Mouse (Mus musculus): ENCODE measurements around the gene Rgl3.

The Rgl3 gene

DNA sequence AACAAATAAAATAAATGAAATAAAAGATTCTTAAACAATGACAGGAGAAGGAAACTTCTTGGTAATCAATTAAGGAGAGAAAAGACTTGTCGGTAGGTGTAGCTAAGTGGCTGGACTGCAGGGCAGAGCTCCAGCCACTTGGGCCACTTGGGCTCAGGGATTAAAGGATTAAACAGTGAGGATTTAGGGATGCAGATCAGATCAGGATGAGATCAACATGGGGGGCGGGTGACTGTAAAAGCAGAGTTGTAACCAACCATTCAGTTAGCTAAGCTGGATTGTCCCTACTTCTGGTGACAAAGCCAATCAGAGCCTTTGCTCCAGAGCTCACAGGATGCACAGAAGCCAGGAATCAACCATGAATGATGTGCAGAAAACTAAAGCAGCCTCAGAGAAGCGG, 5.3 kb downstream of the Rgl3 start:
- DNase-seq (ENCODE audit: low spot score in 2 of 2): no peak

DNA sequence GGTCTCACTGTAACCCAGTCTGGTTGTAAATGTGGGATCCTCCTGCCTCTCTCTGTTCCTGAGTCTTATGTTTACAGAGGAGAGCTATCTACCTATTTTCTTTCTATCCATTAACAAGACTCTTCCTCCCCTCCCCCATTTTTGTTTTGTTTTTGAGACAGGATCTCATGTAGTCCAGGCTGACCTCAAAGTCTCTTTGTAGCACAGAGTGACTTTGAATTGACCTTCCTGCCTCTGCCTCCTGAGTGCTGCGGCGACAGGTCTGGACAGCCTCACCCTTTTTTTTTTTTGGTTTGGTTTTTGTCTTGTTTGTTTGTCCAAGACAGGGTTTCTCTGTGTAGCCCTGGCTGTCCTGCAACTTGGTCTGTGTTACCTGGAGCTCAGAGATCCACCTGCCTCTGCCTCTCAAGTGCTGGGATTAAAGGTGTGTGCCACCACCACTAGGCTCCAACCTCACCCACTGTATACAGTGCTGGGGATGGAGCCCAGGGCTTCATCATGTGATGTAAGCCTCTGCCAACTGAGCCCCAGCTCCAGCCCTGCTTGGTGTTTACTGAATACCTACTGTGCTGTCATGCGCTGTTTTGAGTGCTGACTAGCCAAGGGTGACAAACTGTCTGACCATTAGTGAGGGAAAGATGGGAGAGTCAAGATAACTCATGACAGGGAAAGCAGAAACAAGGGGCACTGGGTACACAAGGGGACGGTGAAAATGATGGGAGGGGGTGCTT, 10.7 kb downstream of the Rgl3 start:
- DNase-seq (ENCODE audit: low spot score in 2 of 2): no peak

DNA sequence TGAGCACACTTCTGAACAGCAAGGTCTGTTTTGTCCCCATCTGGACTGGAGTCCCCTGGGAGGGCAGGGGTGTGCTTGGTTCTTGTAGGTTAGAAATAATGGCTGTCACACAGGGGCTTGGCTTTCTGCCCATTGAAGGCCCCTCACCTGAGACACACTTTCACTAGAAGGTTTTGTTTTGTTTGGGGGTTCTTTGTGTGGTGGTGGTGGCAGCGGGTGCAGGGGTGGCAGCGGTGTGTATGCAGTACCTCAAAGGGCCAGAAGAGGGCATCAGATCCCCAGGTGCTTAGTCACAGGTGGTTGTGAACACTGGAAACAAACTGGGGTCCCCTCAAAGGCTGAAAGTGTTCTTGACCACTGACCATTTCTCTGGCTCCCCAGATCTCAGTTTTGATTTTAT, 11.3 kb downstream of the Rgl3 start:
- no peak for DNase-seq (ENCODE audit: low spot score in 2 of 2)

DNA sequence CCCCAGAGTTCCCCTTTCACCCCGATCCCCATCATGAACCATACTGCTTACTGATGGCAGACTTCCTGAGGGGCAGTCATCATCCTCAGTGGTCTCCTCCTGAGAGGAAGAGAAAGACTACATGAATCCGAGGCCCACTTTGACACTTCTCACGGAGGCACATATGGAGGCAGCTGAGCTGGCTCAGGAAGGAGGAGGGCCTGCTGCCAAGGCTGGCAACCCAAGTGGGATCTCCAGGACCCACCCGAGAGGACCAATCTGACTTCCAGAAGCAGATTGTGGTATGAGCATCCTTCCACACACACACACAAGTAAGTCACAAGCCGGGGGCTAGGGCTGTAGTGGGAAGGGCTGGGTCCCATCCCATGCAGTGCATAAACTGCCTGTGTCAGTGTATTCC, 11.9 kb downstream of the Rgl3 start:
- no peak for DNase-seq (ENCODE audit: low spot score in 2 of 2)

DNA sequence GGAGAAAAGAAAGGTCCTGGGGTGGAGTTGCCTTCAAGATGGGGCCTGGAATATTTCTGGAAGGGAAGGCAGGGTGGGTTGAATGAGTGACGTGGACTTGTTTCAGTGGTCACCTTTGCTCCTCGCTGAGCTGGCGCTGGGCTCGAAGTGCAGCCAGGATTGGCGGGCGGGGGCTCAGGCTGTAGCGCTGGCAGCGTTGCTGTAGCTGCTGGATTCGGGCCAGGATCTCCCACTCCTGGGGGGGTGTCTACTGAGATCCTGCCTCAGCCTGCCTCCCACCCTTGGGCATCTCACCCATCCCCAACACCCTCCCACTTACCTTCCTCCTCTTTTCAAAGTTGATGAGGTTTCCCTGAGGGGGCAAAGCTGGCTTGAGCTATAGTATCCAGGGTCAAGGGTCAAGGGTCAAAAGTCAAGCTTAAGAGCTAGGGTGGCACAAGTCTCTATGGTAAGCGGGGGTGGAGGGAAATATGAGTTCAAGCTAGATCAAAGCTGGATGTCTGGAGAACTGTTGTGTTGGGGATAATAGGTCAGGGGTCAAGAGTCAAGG, 12.5 kb downstream of the Rgl3 start:
- DNase-seq (ENCODE audit: low spot score in 2 of 2): no peak

DNA sequence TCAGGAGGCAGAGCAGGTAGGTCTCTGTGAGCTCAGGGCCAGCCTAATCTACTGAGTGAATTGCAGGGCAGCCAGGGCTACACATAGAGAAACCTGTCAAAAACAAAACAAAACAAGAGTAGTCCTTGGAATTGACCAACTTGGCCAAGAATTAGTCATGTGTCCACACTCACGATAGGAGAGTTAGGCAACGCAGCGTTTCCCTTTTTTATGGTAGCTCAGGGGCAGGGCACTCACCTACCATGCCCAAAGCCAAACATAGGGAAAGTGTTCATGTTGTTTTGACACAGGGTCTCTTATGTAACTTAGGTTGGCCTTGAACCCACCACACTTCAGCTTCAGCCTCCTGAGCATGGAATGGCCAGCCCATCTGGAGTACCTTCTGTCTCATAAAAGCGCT, 19.9 kb downstream of the Rgl3 start:
- no peak for DNase-seq (ENCODE audit: low spot score in 2 of 2)

DNA sequence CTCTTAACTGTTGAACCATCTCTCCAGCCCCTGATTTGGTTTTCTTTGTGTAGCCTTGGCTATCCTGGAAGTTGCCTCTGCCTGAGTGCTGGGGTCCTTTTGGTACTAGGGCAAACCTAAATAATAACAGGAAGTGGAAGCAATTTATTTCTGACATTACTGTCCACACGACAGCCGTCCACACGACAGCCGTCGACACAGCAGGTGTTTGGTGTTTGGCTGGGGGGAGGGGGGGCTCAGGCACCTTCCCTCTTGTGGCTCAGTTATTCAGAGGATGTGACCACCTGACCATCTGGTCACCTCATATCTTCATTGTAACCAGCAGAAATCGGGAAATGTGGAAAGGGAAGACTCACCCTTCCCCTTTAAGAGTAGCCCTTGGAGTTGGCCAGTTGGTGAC, 20.4 kb downstream of the Rgl3 start:
- DNase-seq (ENCODE audit: low spot score in 2 of 2): no peak

DNA sequence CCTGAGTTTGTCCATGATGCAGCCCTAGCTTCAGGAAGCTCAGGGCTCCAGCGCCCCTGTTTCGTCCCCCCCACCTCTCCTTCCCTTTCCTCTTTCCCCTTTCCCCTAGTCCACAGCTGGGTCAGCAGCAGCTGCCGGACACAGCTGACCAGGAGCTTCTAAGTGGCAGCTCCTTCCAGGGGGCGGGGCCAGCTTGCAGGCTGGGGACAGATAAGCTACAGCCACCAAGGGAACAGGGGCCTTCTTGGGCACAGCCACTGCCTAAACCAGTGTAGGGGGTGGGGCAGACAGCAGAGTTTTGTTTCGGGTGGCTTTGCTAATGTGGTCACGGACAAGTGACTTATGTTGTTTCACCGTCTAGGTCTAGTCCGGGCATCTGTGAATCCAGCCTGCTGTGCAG, 25.8 kb downstream of the Rgl3 start, which contains the start of gene Epor:
TSS of gene Epor (minus strand) at position 90 of the 400 bp plus-strand sequence.
- no peak for DNase-seq (ENCODE audit: low spot score in 2 of 2)

DNA sequence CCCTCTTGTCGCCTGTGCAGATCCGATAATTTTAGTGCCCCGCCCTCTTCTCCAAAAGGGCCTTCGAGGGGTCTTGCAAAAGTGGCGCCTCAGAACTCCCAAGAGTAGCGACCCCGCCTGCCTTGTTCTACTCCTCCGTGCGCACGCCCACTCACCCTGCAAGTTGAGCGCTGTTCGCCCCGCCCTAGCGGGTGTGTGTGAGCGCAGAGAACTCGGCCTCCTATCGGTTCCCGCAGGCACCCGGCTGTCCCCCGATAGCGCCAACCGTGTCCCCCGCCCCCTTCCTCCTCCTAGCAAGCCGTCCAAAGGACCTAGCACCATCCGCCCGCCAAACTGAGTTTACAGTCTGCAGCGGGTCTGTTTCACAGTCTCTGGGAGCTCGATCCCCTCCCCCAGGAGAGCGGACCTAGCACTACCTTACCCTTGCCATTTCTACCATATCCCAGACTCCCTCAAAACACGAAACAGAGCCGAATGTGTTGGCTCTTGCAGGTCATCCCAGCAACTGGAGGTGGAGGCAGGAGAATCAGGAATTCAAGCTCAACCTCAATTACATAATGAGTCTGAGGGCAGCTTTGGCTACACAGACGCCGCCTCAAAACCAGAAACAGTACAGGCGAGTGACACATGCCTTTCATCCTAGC, 26.7 kb downstream of the Rgl3 start:
- DNase-seq (ENCODE audit: low spot score in 2 of 2): peak in 1 of 2 experiments; percentile 52

DNA sequence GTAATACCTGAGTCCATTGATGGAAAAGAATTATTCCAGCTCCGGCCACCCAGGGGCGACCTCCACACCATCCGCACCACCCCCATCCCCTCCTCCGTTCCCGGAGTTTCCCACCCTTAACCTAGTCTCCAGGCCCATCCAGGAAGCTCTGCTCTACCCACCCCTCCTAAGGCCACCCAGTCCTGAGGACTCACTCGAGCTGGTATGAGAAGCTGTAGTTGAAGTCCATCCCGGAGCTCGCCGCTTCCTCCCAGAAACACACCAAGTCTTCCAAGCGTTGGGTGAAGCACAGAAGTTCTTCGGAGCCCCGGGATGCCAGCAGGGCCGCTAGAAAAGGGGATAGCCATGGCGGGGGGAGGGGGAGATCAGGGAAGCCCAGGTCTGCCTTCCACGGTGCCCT, 27.2 kb downstream of the Rgl3 start:
- no peak for DNase-seq (ENCODE audit: low spot score in 2 of 2)

DNA sequence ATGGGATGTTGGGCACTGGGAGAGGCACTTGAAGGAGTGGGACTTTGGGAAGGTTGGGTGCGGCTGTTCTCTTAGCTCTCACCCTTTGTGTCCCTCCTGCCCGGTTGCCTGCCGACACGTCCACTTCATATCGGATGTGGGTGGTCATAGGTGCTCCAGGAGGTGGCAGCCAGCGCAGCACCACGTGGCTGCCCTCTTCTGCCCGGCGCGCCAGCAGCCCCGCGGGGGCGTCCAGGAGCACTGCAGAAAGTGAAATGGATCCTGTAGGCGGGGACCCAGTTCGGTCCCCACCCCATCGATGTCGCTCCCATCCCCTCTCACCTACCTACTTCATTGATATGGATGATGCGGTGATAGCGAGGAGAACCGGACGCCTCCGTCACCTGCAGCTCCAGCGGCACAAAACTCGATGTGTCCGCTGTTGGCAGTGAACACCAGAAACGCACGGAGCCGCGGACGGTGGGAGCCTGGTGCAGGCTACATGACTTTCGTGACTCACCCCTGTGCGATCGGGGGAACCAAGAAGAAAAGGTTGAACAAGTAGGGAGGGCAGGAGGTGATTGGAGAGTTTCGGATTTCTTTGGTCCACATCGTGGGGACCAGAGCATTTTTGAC, 27.8 kb downstream of the Rgl3 start:
- no peak for DNase-seq (ENCODE audit: low spot score in 2 of 2)

DNA sequence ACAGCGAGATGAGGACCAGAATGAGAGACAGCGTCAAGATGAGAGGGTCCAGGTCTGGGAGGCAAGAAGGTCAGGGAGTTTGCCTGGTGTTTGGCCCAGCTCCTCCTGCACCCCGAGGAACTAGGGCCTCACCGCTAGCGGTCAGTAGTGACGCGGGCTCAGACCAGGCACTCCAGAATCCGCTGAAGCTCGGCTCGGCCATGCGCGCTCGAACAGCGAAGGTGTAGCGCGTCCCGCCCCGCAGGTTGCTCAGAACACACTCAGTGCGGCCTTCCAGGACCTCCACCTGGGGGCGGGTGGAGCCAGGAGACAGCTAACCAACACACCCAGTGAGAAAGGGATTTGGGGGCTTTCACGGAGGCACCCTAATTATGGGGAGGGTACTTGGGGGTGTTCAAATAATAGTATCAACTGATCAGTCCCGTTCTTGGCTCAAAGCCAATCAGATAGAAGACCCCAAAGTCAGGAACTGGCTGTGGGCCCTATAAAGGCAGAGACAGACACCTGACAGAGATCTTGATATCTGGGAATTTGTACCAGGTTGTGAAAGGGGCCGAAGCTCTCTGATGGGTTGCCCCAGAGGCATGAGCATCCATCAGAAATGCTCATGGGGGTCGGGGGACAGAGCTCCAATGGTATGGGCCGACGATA, 28.6 kb downstream of the Rgl3 start:
- no peak for DNase-seq (ENCODE audit: low spot score in 2 of 2)

DNA sequence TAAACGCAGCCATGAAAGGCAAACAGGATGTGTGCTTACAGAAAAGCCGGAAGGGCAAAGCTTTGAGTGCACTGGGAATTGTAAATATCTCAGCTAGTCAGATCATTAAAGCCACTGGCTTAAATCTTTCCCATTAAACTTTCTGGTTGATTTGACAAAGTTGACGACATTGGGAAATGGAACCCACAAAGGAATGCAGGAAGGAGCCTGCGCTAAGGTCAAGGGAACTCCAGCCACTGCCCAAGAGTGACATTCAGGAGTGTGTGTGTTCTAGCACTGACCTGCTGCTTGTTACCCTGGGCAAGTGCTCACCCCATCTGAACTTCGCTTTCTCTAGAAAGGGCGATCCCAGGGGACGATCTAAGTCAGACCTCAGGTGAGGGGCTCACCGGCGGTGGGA, 29.1 kb downstream of the Rgl3 start:
- DNase-seq (ENCODE audit: low spot score in 2 of 2): no peak

DNA sequence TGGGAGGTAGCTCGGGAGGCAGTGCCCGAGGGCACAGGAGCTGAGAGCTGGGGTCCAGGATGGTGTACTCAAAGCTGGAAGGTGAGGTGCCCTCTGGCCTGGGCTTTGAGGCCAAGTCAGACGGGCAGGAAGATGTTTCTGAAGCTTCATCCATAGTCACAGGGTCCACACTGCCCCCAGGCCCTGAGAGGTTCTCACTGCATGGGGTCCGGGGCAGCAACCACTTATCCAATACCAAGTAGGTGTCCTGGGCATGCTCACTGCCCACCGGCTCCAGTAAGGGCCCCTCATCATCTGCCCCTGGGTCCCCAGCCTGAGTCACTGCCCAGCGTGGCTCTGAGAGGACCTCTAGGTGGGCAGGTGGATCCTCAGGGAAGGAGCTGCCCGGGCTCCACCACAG, 30.0 kb downstream of the Rgl3 start:
- no peak for DNase-seq (ENCODE audit: low spot score in 2 of 2)

DNA sequence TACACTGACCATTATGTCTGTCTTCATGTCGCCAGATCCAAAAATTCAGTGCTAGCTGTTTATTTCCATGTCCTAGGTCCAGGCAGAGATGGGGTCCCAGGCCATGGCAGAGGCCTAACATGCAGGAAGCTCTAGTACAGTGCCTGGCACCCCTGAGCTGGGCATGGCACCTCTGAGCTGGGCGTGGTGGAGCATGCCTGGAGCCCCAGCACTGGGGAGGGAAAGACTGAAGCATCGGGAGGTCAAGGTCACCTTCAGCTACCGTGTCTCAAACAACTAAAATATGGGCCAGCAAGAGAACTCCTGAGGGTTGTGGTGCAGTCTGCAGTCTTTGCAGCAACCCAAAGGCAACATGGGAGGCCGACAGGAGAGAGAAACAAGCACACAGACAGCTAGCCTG, 30.9 kb downstream of the Rgl3 start:
- DNase-seq (ENCODE audit: low spot score in 2 of 2): no peak

DNA sequence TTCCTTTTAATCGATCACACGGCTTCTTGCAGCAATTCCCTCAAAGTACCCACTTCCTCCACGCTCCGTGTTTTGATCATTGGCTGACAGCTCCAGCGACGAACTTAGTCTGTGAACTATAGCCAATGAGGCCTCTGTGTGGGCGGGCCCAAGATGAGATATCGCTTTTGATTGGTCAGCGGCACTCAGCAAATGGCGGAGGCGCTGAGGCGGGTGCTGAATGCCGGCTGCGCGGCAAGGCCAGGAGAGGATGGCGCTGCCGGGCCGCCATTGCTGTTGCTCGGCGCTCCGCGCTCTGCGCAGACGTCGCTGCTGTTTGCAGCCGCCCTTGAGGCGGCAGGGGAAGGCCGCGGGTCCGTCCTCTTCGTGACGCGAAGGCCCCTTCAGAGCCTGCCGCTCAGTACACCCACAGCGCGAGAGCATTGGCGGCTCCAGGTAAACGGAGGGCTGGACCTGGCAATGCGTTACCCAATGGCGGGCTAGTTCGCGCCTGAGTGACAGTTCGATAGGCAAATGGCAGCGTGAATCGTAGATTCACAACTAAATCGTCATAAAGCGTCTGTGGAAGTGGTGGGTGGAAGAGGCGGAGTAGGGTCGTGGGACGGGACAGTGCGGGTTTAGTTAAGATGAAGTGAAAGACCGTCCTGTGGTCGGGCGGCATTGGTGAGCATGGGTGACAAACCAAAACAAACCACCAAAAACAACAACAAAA, 33.5 kb downstream of the Rgl3 start, which contains the start of gene Swsap1:
TSS of gene Swsap1 (plus strand) at position 186 of the 712 bp plus-strand sequence.
- DNase-seq (ENCODE audit: low spot score in 2 of 2): peak; percentile 100

DNA sequence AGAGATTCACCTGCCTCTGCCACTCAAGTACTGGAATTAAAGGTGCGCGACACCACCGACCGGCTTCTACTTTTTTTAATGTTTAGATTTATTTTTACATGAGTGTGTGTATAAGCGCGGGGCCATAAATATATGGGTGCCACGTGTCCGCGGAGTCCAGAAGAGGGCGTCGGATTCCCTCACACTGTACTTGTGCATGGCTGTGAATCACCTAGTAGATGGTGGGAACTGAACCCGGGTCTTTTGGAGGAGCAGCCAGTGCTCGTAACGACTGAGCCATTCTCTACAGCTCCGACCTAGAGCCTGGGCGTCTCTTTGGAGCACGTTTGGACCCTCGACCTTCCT, 34.0 kb downstream of the Rgl3 start:
- peak in 1 of 2 experiments; percentile 55 for DNase-seq (ENCODE audit: low spot score in 2 of 2)

DNA sequence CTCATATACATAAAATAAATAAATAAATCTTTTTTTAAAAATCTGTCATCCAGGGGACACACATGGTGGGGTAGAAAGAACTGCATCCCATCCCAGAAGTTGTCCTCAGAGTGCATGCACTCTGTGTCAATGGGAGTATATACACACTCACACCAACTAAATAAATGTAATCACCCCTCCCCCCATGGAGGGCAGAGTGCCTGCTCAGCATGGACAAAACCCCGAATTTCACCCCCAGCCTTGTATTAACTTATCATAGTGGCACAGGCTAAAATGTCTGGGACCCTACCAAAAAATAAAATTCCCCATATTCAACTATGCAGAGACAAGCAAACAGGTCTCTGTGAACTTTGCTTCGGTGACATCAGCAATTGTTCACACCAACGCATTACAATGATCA, 34.6 kb downstream of the Rgl3 start:
- DNase-seq (ENCODE audit: low spot score in 2 of 2): no peak

DNA sequence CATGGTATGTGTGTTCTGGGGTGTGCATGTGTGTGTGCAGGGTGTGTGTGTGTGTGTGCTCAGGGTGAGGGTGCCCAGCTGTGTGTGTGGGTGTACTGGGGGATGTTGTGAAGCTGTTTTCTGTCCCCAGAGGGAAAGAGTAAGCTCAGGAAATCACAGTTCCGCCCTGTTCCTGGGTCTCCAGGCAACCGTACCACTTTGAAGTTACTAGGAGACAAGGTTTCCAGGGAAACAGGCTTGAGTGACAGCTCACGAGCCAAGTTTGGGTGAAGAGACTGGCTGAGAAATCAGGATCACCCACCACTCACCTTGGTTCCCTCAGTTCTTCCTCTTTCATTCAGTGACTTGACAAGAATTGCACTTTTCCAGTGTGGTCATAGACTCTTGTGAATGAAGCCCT, 35.6 kb downstream of the Rgl3 start:
- peak in 1 of 2 experiments; percentile 47 for DNase-seq (ENCODE audit: low spot score in 2 of 2)

DNA sequence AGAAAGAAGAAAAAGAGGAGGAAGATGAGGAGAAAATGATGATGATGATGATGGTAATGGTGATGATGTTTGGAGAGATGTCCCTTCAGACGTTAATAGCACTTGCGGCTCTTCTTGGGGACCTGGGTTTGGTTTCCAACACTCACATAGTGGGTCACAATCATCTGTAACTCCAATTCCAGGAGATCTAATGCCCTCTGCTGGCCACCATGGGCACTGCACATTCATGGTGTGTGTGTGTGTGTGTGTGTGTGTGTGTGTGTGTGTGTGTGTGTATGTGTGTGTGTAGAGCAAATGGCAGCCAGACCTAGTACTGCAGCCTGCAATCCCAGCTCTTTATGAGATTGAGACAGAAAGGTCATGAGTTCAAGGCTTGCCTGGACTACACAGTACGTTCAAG, 37.3 kb downstream of the Rgl3 start:
- no peak for DNase-seq (ENCODE audit: low spot score in 2 of 2)

DNA sequence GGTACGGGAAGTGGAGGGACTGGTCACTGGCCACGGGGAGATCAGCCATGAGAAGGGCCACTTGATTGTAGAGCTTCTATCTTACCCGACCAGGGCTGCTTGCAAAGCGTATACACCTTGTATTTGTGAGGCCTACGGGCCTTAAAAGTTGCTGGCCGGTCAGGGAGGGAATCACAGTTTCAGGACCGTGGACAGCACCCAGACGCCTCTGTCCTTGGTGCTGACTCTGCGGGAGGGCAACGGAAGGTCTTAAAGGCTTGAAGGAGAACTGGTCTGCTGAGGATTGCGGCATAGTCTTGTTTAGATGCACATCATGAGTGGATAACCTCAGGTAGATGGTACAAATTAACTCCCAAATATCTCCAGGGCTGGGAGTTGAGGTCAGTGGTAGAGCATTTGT, 38.9 kb downstream of the Rgl3 start:
- DNase-seq (ENCODE audit: low spot score in 2 of 2): no peak

DNA sequence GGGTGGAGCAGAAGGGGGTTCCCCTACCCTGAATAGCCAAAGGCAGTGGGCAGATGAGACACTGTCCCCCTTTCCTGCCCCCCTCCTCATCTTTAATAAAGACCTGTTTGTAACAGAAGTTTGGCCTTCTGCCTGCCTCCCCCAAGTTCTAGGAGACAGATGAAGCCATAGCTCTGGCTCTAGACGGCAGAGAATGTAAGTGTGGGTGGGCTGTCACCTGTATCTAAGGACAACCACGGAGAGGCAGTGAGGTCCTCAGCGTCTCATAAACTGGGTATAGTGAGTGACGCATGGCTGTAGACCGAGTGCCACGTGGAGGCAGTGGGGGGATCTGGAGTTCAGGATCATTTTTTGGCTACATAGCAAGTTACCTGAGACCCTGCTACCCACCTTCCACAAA, 40.5 kb downstream of the Rgl3 start:
- DNase-seq (ENCODE audit: low spot score in 2 of 2): no peak
